Mouse (Mus musculus): ENCODE results near the gene Ifi35. TPM values are rescaled to one million over a fixed set of nuclear protein-coding genes. Genes with fewer than 3 reads are reported as not detected.
"Not testable (repeated sequence)": the region's sequence is repeated elsewhere in the genome, so short reads cannot be mapped to it uniquely, and the experiment has no call there.

The Ifi35 gene
- polyA plus RNA-seq, 1 experiment: 1.6 TPM

DNA sequence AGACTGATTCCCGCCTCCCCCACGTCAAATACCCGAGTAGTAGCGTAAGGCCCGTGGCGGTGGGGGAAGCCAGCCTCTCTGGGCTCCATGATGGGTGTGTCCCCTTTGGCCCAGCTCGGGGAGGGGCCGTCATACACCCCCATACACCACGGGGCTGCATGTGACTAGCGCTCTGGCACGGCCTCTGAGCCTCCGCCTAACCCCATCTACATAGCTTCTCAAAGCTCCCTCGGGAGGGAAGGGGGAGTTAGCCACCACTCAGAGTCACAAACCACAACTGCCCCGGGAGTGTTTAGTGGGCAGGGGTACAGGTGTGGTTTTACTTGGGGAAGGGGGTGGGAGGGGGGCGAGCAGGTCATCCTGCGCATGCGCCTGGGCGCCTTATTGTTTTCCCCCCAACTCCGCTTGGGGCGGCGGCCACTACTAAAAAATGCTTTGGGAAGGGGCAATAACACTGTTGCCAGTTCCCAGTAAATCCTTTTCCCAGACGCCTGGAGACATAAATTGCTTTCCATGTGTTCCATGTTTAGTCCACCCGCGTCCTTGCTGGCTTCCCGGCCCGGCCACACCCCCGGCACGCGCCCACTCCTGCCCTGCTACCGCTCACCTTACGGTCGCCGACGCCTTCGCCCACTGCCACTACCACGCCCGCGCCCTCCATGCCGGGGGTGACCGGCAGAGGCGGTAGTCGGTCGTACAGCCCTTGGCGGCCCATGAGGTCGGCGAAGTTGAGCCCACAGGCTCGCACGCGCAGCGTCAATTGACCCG lies 17.1 kb downstream of the Ifi35 start:
- Histone ChIP-seq H3K27me3 (ENCODE audit: control insufficient read depth) (peaks cover 78% of the 10 kb centered on the region), H3K36me3 (ENCODE audit: control insufficient read depth) (peaks cover 8% of the 10 kb centered on the region), H3K4me3 (replicated peaks) (peak overlapping the region; percentile 69), H3K4me1 (ENCODE audit: control insufficient read depth) (peaks cover 62% of the 10 kb centered on the region), H3K9me3 (ENCODE audit: control insufficient read depth, low read length) (no peaks in the 10 kb centered on the region)
- TF ChIP-seq GATA1 (IDR thresholded peaks at IDR 0.05; ENCODE audit: low read length): no peak
- TF ChIP-seq TAL1 (IDR thresholded peaks at IDR 0.05; ENCODE audit: low read length): no peak

DNA sequence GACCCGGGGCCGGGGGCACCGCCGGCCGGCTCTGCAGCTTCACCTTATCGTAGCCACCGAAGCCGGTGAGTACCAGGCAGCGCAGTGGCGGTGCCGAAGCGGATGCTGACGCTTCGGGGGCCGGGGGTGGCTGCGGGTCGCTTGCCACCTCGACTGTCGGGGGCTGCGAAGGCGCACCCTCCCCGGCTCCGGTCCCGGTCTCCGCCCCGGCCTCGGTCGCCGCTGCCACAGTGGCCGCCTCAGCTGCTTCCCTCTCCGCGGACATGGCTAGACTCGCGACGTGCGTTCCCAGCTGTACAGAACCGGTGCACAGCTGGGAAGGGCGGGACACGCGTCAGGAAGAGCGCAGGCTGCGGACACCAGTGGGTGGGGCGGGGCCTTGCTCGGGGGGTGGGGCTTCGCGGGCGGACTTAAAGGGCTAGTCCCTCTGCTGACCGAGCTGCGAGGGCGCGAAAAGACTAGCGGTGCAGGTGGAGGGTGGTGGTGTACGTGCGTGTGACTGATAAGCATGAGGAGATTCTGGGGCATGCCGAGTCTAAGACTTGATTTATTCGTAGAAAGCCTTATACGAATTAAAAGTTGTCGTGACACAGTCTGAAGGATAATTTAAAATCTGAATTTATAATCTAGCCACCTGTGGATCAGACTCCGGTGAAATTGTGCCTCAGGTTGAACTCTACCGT lies 17.8 kb downstream of the Ifi35 start, which contains the start of gene Vat1:
TSS of gene Vat1 (minus strand) at position 362 of the 683 bp plus-strand sequence.
- Histone ChIP-seq H3K4me1 (ENCODE audit: control insufficient read depth) (peaks cover 62% of the 10 kb centered on the region), H3K27me3 (ENCODE audit: control insufficient read depth) (peaks cover 85% of the 10 kb centered on the region), H3K4me3 (replicated peaks) (peak within 1 kb of the TSS; percentile 69)

DNA sequence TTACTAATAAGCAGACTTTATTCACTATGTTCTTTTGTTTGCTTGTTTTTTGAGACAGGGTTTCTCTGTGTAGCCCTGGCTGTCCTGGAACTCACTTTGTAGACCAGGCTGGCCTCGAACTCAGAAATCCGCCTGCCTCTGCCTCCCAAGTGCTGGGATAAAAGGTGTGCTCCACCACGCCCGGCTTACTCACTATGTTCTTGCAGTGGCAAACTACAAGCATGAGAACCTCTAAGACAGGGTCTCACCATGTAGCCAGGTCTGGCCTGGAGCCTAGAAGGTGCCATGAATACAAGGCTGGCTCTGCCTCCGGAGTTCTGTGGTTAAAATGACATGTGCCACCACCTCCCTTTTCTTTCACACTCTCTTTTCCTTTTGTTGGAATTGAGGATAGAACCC lies 18.3 kb downstream of the Ifi35 start:
- Histone ChIP-seq H3K4me1 (ENCODE audit: control insufficient read depth) (peaks cover 62% of the 10 kb centered on the region), H3K27me3 (ENCODE audit: control insufficient read depth) (peaks cover 90% of the 10 kb centered on the region), H3K4me3 (replicated peaks) (peak overlapping the region; percentile 69)
- not testable (repeated sequence) for H3K9me3 ChIP-seq (ENCODE audit: control insufficient read depth, low read length); H3K36me3 ChIP-seq (ENCODE audit: control insufficient read depth)

More for the DNA sequence above, 17.8 kb downstream of the Ifi35 start, which contains the start of gene Vat1:
- H3K36me3 ChIP-seq (ENCODE audit: control insufficient read depth): peaks cover 4% of the 10 kb centered on the region; the same call in 1 of the 2 replicates
- no peak for TF ChIP-seq GATA1 (IDR thresholded peaks at IDR 0.05; ENCODE audit: low read length)
- TF ChIP-seq TAL1 (IDR thresholded peaks at IDR 0.05; ENCODE audit: low read length): no peak
- H3K9me3 ChIP-seq (ENCODE audit: control insufficient read depth, low read length): no peaks in the 10 kb centered on the region

DNA sequence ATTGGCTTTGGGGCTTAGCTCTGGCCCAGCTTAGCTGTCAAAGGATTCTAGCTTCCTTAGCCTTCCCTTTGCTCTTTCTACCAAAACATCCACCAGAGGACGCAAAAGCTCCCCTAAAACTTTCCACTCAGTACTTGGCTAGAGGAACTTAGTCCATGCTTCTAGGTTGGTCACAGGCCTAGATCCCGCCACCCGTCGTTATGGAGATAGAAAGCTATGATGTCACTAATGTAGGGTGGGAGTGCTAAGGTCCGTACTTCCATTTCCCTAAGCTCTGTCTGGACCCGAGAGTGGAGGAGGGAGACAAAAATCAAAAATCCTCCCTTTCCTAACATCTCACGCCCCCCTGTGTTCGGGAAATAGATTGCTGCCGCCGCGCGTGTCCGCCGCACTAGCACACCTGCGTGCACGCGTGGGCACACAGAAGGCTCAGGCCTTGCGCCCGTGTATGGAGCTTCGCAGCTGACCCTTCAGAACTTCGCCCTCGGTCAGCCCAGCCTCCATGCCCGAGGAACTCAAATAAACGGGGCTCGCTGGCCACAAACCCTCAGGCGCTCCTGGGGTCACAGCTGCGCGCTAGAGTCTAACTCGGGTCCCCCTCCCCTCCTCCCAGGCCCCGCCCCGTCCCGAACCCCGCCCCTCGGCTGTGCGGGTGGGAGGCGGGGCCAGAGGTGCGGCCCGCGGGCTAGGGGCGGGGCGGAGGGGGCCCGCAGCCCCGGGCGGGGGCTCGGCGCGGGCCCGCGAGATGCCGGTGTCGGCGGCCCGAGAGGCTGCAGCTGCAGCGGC lies 19.5 kb downstream of the Ifi35 start:
- Histone ChIP-seq H3K27me3 (ENCODE audit: control insufficient read depth) (peaks cover 97% of the 10 kb centered on the region), H3K4me1 (ENCODE audit: control insufficient read depth) (peaks cover 57% of the 10 kb centered on the region)
- TF ChIP-seq TAL1 (IDR thresholded peaks at IDR 0.05; ENCODE audit: low read length) (no peak), GATA1 (IDR thresholded peaks at IDR 0.05; ENCODE audit: low read length) (no peak)

DNA sequence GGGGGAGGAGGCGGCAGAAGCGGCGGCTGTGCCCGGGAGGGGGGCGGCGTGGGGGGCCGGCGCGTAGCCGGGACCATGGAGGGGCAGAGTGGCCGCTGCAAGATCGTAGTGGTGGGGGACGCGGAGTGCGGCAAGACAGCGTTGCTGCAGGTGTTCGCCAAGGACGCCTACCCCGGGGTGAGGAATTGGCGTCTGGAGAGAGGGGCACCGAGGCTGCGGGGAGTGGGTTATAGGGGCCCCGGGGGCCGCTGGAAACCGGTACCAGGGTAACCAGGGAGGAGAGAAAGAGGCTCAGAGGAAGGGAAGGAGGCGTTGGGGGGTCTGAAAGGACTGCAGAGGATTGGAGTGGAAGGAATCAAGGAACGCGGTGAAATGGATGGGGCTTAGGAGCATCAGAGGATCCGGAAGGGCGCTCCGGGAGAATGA lies 20.1 kb downstream of the Ifi35 start:
- Histone ChIP-seq H3K4me3 (replicated peaks) (peak overlapping the region; percentile 62), H3K4me1 (ENCODE audit: control insufficient read depth) (peaks cover 51% of the 10 kb centered on the region), H3K36me3 (ENCODE audit: control insufficient read depth) (no peaks in the 10 kb centered on the region), H3K27me3 (ENCODE audit: control insufficient read depth) (peaks cover 96% of the 10 kb centered on the region), H3K9me3 (ENCODE audit: control insufficient read depth, low read length) (no peaks in the 10 kb centered on the region)
- TF ChIP-seq TAL1 (IDR thresholded peaks at IDR 0.05; ENCODE audit: low read length) (no peak), GATA1 (IDR thresholded peaks at IDR 0.05; ENCODE audit: low read length) (no peak)

More for the DNA sequence above, 19.5 kb downstream of the Ifi35 start:
- H3K36me3 ChIP-seq (ENCODE audit: control insufficient read depth): no peaks in the 10 kb centered on the region
- H3K9me3 ChIP-seq (ENCODE audit: control insufficient read depth, low read length): no peaks in the 10 kb centered on the region
- peak overlapping the region; percentile 62 for H3K4me3 ChIP-seq (replicated peaks)

DNA sequence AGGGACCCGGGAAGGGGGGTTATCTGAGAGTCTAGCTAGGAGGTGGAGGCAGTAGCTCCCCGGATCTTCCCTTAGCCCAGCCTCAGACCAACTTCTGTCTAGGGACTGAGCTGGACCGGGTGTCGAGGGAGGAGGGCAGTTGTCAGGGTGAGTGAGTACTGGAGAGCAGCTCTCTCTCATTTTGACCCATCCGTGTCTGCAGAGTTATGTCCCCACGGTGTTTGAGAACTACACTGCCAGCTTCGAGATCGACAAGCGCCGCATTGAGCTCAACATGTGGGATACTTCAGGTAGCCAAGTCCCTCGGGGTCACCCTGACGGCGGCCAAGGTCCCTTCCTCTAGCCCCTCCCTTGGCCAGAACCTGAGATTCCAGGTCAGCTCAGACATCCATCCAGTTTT lies 20.5 kb downstream of the Ifi35 start:
- Histone ChIP-seq H3K9me3 (ENCODE audit: control insufficient read depth, low read length) (no peaks in the 10 kb centered on the region), H3K4me3 (replicated peaks) (peak overlapping the region; percentile 62), H3K27me3 (ENCODE audit: control insufficient read depth) (peaks cover 92% of the 10 kb centered on the region), H3K36me3 (ENCODE audit: control insufficient read depth) (no peaks in the 10 kb centered on the region), H3K4me1 (ENCODE audit: control insufficient read depth) (peaks cover 47% of the 10 kb centered on the region)
- TF ChIP-seq GATA1 (IDR thresholded peaks at IDR 0.05; ENCODE audit: low read length) (no peak), TAL1 (IDR thresholded peaks at IDR 0.05; ENCODE audit: low read length) (no peak)

DNA sequence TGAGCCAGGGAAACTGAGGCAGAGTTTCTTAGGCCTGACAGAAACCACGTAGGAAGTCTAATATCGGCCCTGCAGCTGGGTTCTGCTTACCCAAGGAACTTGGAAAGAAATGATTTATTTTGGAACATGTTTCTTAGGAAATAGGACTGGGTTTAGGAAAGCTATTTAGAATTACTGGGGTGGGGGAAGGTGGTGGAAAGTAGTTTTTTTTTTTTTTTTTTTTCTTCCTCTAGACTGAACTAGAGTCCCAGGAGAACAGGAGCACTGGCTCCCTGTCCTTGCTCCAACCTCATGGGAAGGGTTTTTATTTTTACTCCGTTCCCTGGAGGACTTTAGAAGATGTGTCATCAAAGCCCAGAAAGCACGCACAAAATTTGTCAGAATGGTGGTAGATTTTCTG lies 20.9 kb downstream of the Ifi35 start:
- Histone ChIP-seq H3K9me3 (ENCODE audit: control insufficient read depth, low read length) (no peaks in the 10 kb centered on the region), H3K4me3 (replicated peaks) (no peak overlapping the region), H3K27me3 (ENCODE audit: control insufficient read depth) (peaks cover 88% of the 10 kb centered on the region), H3K4me1 (ENCODE audit: control insufficient read depth) (peaks cover 44% of the 10 kb centered on the region), H3K36me3 (ENCODE audit: control insufficient read depth) (no peaks in the 10 kb centered on the region)
- TF ChIP-seq TAL1 (IDR thresholded peaks at IDR 0.05; ENCODE audit: low read length) (no peak), GATA1 (IDR thresholded peaks at IDR 0.05; ENCODE audit: low read length) (no peak)

DNA sequence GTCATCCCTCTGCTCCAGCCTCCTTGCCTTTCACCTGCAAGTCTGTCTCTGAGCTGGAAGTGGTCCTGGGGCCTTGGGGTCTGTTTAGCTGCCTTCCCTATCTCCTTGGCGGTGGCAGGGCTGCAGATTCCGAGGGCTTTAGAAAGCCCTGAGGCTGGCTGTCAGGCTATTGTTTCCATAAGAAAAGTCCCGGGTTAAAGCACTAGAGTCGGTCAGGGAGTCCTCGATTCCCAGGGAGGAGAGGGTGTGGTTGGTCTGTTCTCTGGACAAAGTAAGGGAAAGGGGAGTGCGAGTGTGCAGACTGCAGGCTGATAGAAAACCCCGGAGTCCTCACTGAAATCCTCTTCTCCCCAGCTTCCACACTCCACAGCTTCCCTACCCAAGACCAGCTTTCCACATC lies 22.0 kb downstream of the Ifi35 start:
- Histone ChIP-seq H3K36me3 (ENCODE audit: control insufficient read depth) (no peaks in the 10 kb centered on the region), H3K4me3 (replicated peaks) (no peak overlapping the region), H3K9me3 (ENCODE audit: control insufficient read depth, low read length) (no peaks in the 10 kb centered on the region), H3K27me3 (ENCODE audit: control insufficient read depth) (peaks cover 77% of the 10 kb centered on the region), H3K4me1 (ENCODE audit: control insufficient read depth) (peaks cover 36% of the 10 kb centered on the region)
- TF ChIP-seq GATA1 (IDR thresholded peaks at IDR 0.05; ENCODE audit: low read length): no peak
- TF ChIP-seq TAL1 (IDR thresholded peaks at IDR 0.05; ENCODE audit: low read length): no peak

DNA sequence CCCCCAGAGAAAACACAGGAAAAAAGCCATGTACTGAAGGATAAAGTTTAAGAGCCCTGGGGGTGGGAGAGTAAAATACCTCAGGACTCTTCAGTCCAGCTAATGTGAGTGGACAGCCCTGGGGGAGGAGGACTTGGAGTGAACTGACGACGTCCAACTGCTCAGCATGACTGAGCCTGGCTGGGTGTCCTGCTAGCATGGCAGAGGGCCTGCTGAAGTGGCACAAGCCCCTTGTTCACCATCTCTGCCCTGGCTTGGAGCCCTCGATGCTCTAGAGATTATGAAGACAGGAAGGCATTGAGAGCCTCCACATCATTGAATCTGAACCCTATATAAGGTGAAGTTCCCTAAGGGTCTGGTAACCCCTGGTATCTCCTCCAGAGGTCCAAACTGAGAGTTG lies 23.7 kb downstream of the Ifi35 start:
- Histone ChIP-seq H3K27me3 (ENCODE audit: control insufficient read depth) (peaks cover 60% of the 10 kb centered on the region), H3K36me3 (ENCODE audit: control insufficient read depth) (no peaks in the 10 kb centered on the region), H3K9me3 (ENCODE audit: control insufficient read depth, low read length) (no peaks in the 10 kb centered on the region), H3K4me1 (ENCODE audit: control insufficient read depth) (peaks cover 20% of the 10 kb centered on the region), H3K4me3 (replicated peaks) (no peak overlapping the region)
- TF ChIP-seq TAL1 (IDR thresholded peaks at IDR 0.05; ENCODE audit: low read length): no peak
